Mouse (Mus musculus) CD4-positive helper T cell, adult 2 months (primary cell): Measurements from ENCODE around the gene Prkcq.

Experiments
- DNase-seq: peaks from one replicate; pipeline ENCODE4 v3.0.0-alpha.2; 2012; ENCODE audit warnings: low read depth, missing footprints, low spot score

Gene Prkcq

GRCm38 (mm10) chr2:11218122-11218521 is 46.2 kb downstream of the Prkcq start:
- DNase-seq, result peak; percentile 88

- DNase-seq, result no peak
Observed at GRCm38 (mm10) chr2:11219262-11219661, 47.4 kb downstream of the Prkcq start.

GRCm38 (mm10) chr2:11224808-11225484 is 53.0 kb downstream of the Prkcq start:
- DNase-seq, result no peak

- DNase-seq, result no peak
Observed at GRCm38 (mm10) chr2:11225485-11225876, 53.6 kb downstream of the Prkcq start.

- no peak for DNase-seq
Observed at GRCm38 (mm10) chr2:11226555-11226954, 54.6 kb downstream of the Prkcq start.

- no peak for DNase-seq
Observed at GRCm38 (mm10) chr2:11229126-11229525, 57.2 kb downstream of the Prkcq start.

GRCm38 (mm10) chr2:11231118-11231517 is 59.2 kb downstream of the Prkcq start:
- DNase-seq, result no peak

- no peak for DNase-seq
Observed at GRCm38 (mm10) chr2:11231988-11232387, 60.1 kb downstream of the Prkcq start.

GRCm38 (mm10) chr2:11238254-11238653 is 66.3 kb downstream of the Prkcq start:
- DNase-seq, result no peak

GRCm38 (mm10) chr2:11239523-11239922 is 67.6 kb downstream of the Prkcq start:
- no peak for DNase-seq

- no peak for DNase-seq
Observed at GRCm38 (mm10) chr2:11245926-11246325, 74.0 kb downstream of the Prkcq start.

GRCm38 (mm10) chr2:11253945-11254344 is 82.0 kb downstream of the Prkcq start:
- DNase-seq, result peak; percentile 67

- peak; percentile 69 for DNase-seq
Observed at GRCm38 (mm10) chr2:11254446-11254845, 82.5 kb downstream of the Prkcq start.

GRCm38 (mm10) chr2:11257260-11257850 is 85.4 kb downstream of the Prkcq start:
- DNase-seq, result no peak

- no peak for DNase-seq
Observed at GRCm38 (mm10) chr2:11258181-11258580, 86.3 kb downstream of the Prkcq start.

GRCm38 (mm10) chr2:11259361-11259760 is 87.5 kb downstream of the Prkcq start:
- peak; percentile 64 for DNase-seq

- DNase-seq, result no peak
Observed at GRCm38 (mm10) chr2:11264836-11265235, 92.9 kb downstream of the Prkcq start.

GRCm38 (mm10) chr2:11265455-11265854 is 93.5 kb downstream of the Prkcq start:
- DNase-seq, result no peak

GRCm38 (mm10) chr2:11266294-11266693 is 94.4 kb downstream of the Prkcq start:
- peak; percentile 84 for DNase-seq

GRCm38 (mm10) chr2:11278965-11279364 is 107.1 kb downstream of the Prkcq start:
- DNase-seq, result no peak

- DNase-seq, result no peak
Observed at GRCm38 (mm10) chr2:11280247-11280646, 108.3 kb downstream of the Prkcq start.

- DNase-seq, result no peak
Observed at GRCm38 (mm10) chr2:11287834-11288530, 116.1 kb downstream of the Prkcq start.

GRCm38 (mm10) chr2:11288531-11288846 is 116.6 kb downstream of the Prkcq start:
- DNase-seq, result peak; percentile 85
